Comparison of ENCODE assay signal across 1 mouse cellular context in genomic region chr3:103914732-103915508, GRCm38 (mm10).
TF ChIP-seq lines count a peak whose summit lies in the region.

No protein-coding gene starts in this region.

TF ChIP-seq in CH12.LX, 34 proteins besides CTCF, POLR2A, EP300 and RAD21 (continued from another document):
- 0 out of 2 replicates have a peak, but pooled peaks have one; percentile 27 for TF ChIP-seq MAX (IDR thresholded peaks at IDR 0.05; ENCODE audit: low read length)
- no peak for TF ChIP-seq MXI1 (IDR thresholded peaks at IDR 0.05; ENCODE audit: low read depth, low read length)
- no peak for TF ChIP-seq MYC (IDR thresholded peaks at IDR 0.05; ENCODE audit: low read depth, low read length)
- TF ChIP-seq NELFE (IDR thresholded peaks at IDR 0.05; ENCODE audit: low read depth, low read length): peak; percentile 39; the same call in 1 of the 2 replicates
- TF ChIP-seq CHD2 (IDR thresholded peaks at IDR 0.05; ENCODE audit: low read length): no peak
- TF ChIP-seq ZNF384 (IDR thresholded peaks at IDR 0.05; ENCODE audit: low read depth, low read length): no peak
- TF ChIP-seq ZC3H11A (IDR thresholded peaks at IDR 0.05; ENCODE audit: low read depth, low read length): no peak
- no peak for TF ChIP-seq JUND (conservative IDR thresholded peaks at IDR 0.05; ENCODE audit: low read depth, low read length)
- TF ChIP-seq ELF1 (IDR thresholded peaks at IDR 0.05; ENCODE audit: low read depth, low read length): no peak
- no peak for TF ChIP-seq ZMIZ1 (IDR thresholded peaks at IDR 0.05; ENCODE audit: low read depth, low read length)
- TF ChIP-seq ZKSCAN1 (IDR thresholded peaks at IDR 0.05; ENCODE audit: borderline replicate concordance, low read depth, low read length): no peak
- no peak for TF ChIP-seq NRF1 (IDR thresholded peaks at IDR 0.05; ENCODE audit: low read depth, low read length)
- TF ChIP-seq SMC3 (IDR thresholded peaks at IDR 0.05; ENCODE audit: low read depth, low read length): no peak
- TF ChIP-seq BHLHE40 (IDR thresholded peaks at IDR 0.05; ENCODE audit: low read depth, low read length): no peak
- TF ChIP-seq CHD1 (IDR thresholded peaks at IDR 0.05; ENCODE audit: low read depth, low read length): peak; percentile 81; the same call in 1 of the 2 replicates
- TF ChIP-seq RCOR1 (conservative IDR thresholded peaks at IDR 0.05; ENCODE audit: low read depth, low read length): no peak
